Mouse (Mus musculus) midbrain, embryonic 12.5 days (tissue): Measurements from ENCODE around the gene Letmd1. TPM values are rescaled to one million over a fixed set of nuclear protein-coding genes. Genes with fewer than 3 reads are reported as not detected.
"Not testable (repeated sequence)": the region's sequence is repeated elsewhere in the genome, so short reads cannot be mapped to it uniquely, and the experiment has no call there.

Experiments
- ATAC-seq: fragments of 200-750 bp; cut with Nextera tagmentation; 2 replicates; pipeline ENCODE4 v1.8.0; 2017; ENCODE audit warnings: low read depth, moderate TSS enrichment, moderate library complexity; ENCODE audit not compliant: low FRiP score
- H3K27ac ChIP-seq: fragments of 300-500 bp; sonication (generic); replicated peaks from 2 replicates; pipeline ENCODE4 v1.5.1; 2016; ENCODE audit warnings: mild to moderate bottlenecking
- H3K27me3 ChIP-seq: fragments of 300-500 bp; sonication (generic); 2 replicates; pipeline ENCODE4 v1.6.1; 2016; ENCODE audit warnings: mild to moderate bottlenecking
- H3K36me3 ChIP-seq: fragments of 300-500 bp; sonication (generic); 2 replicates; pipeline ENCODE4 v1.6.1; 2016
- H3K4me1 ChIP-seq: fragments of 300-500 bp; sonication (generic); 2 replicates; pipeline ENCODE4 v1.6.1; 2016
- H3K4me2 ChIP-seq: fragments of 300-500 bp; sonication (generic); replicated peaks from 2 replicates; pipeline ENCODE4 v1.6.1; 2016; ENCODE audit warnings: mild to moderate bottlenecking, moderate library complexity
- H3K4me3 ChIP-seq: fragments of 300-500 bp; sonication (generic); 2 replicates; pipeline ENCODE4 v1.5.1; 2016; ENCODE audit warnings: mild to moderate bottlenecking
- H3K9ac ChIP-seq: fragments of 300-500 bp; sonication (generic); replicated peaks from 2 replicates; pipeline ENCODE4 v1.6.1; 2016; ENCODE audit warnings: mild to moderate bottlenecking, moderate library complexity
- H3K9me3 ChIP-seq: fragments of 300-500 bp; sonication (generic); 2 replicates; pipeline ENCODE4 v1.6.1; 2016; ENCODE audit warnings: mild to moderate bottlenecking
- WGBS: fragments of 180-500 bp; shearing (Covaris S2); methylation state at CpG from one replicate; pipeline ENCODE4 v1.1.7; 2016; 5-methylcytosine and 5-hydroxymethylcytosine counted together
- polyA plus RNA-seq: library from polyadenylated mRNA; unstranded; fragments of >200 nt; fragmentation: Nextera tagmentation; extraction: Ambion mirVana; gene quantifications from 2 replicates; pipeline ENCODE4 v1.2.1, GENCODE M21; 2016

Gene Letmd1
- polyA plus RNA-seq: 42.2 and 46.2 TPM in 2 replicates

- Histone ChIP-seq H3K27me3 (no peaks in the 10 kb centered on the region), H3K4me3 (peak within 1 kb of the TSS; percentile 88), H3K9me3 (no peaks in the 10 kb centered on the region), H3K9ac (peak within 1 kb of the TSS; percentile 90), H3K4me1 (peaks cover 21% of the 10 kb centered on the region), H3K36me3 (peaks cover 28% of the 10 kb centered on the region), H3K27ac (peak within 1 kb of the TSS; percentile 84), H3K4me2 (peak within 1 kb of the TSS; percentile 86)
- WGBS: 2% methylated on average over 82 of the region's 84 CpGs
- peak; percentile 95 for ATAC-seq
These were observed at the start of gene Letmd1 for GRCm38 (mm10) chr15:100468295-100469188. TSS of gene Letmd1 (plus strand) at chr15:100469023.

GRCm38 (mm10) chr15:100419311-100419710 lies 49.5 kb upstream of the Letmd1 start:
- Histone ChIP-seq H3K9me3 (no peaks in the 10 kb centered on the region), H3K9ac (no peak overlapping the region), H3K27me3 (peaks cover 12% of the 10 kb centered on the region), H3K4me1 (peaks cover 40% of the 10 kb centered on the region), H3K4me3 (no peak overlapping the region), H3K36me3 (no peaks in the 10 kb centered on the region), H3K4me2 (no peak overlapping the region), H3K27ac (no peak overlapping the region)
- WGBS: 78% methylated on average over 8 of the region's 8 CpGs
- no peak for ATAC-seq

- Histone ChIP-seq H3K36me3 (no peaks in the 10 kb centered on the region), H3K27me3 (peaks cover 20% of the 10 kb centered on the region), H3K9ac (0 out of 2 replicates have a peak overlapping the region, but pooled peaks have one; percentile 1), H3K4me3 (no peak overlapping the region), H3K27ac (no peak overlapping the region), H3K4me2 (no peak overlapping the region), H3K4me1 (peaks cover 40% of the 10 kb centered on the region), H3K9me3 (no peaks in the 10 kb centered on the region)
- ATAC-seq: no peak
- WGBS: 71% methylated on average over 9 of the region's 9 CpGs
These were observed 48.7 kb upstream of the Letmd1 start for GRCm38 (mm10) chr15:100419901-100420745.

GRCm38 (mm10) chr15:100421059-100421757 lies 47.6 kb upstream of the Letmd1 start:
- Histone ChIP-seq H3K27ac (no peak overlapping the region), H3K36me3 (no peaks in the 10 kb centered on the region), H3K4me2 (peak overlapping the region; percentile 92), H3K9ac (no peak overlapping the region; the same call in 1 of the 2 replicates), H3K4me3 (peak overlapping the region; percentile 94; the same call in 1 of the 2 replicates), H3K4me1 (peaks cover 40% of the 10 kb centered on the region), H3K27me3 (peaks cover 30% of the 10 kb centered on the region), H3K9me3 (no peaks in the 10 kb centered on the region)
- ATAC-seq: no peak
- WGBS: 51% methylated on average over 8 of the region's 8 CpGs

- H3K36me3 ChIP-seq, ATAC-seq, H3K9me3 ChIP-seq: not testable (repeated sequence)
- H3K27ac ChIP-seq: peak within 1 kb of the TSS; percentile 63
- H3K4me1 ChIP-seq: peaks cover 40% of the 10 kb centered on the region
- H3K4me3 ChIP-seq: peak within 1 kb of the TSS; percentile 94
- 36% methylated on average over 3 of the region's 3 CpGs for whole genome bisulfite sequencing
- H3K9ac ChIP-seq: peak within 1 kb of the TSS; percentile 92
- peak within 1 kb of the TSS; percentile 92 for H3K4me2 ChIP-seq
- H3K27me3 ChIP-seq: peaks cover 35% of the 10 kb centered on the region
These were observed 47.0 kb upstream of the Letmd1 start, which contains the start of gene Gm5475 for GRCm38 (mm10) chr15:100421758-100422197. TSS of gene Gm5475 (plus strand) at chr15:100422147.

- peak overlapping the region; percentile 92 for H3K9ac ChIP-seq
- no peaks in the 10 kb centered on the region for H3K36me3 ChIP-seq
- under 1% methylated on average over 32 of the region's 44 CpGs for WGBS
- peak overlapping the region; percentile 92 for H3K4me2 ChIP-seq
- H3K4me3 ChIP-seq: peak overlapping the region; percentile 94
- H3K9me3 ChIP-seq: no peaks in the 10 kb centered on the region
- peaks cover 39% of the 10 kb centered on the region for H3K27me3 ChIP-seq
- peaks cover 40% of the 10 kb centered on the region for H3K4me1 ChIP-seq
- H3K27ac ChIP-seq: peak overlapping the region; percentile 63
- ATAC-seq: peak; percentile 62
These were observed 46.3 kb upstream of the Letmd1 start for GRCm38 (mm10) chr15:100422476-100422875.

GRCm38 (mm10) chr15:100422899-100423860 lies 45.6 kb upstream of the Letmd1 start:
- H3K9me3 ChIP-seq: no peaks in the 10 kb centered on the region
- H3K4me3 ChIP-seq: peak overlapping the region; percentile 94
- peak overlapping the region; percentile 92 for H3K9ac ChIP-seq
- no peaks in the 10 kb centered on the region for H3K36me3 ChIP-seq
- whole genome bisulfite sequencing: under 1% methylated on average over 64 of the region's 65 CpGs
- peaks cover 37% of the 10 kb centered on the region for H3K4me1 ChIP-seq
- peak overlapping the region; percentile 63 for H3K27ac ChIP-seq
- ATAC-seq: peak; percentile 98
- H3K27me3 ChIP-seq: peaks cover 43% of the 10 kb centered on the region
- peak overlapping the region; percentile 92 for H3K4me2 ChIP-seq

GRCm38 (mm10) chr15:100423916-100424315 lies 44.9 kb upstream of the Letmd1 start:
- Histone ChIP-seq H3K36me3 (no peaks in the 10 kb centered on the region), H3K27ac (no peak overlapping the region), H3K4me3 (peak overlapping the region; percentile 94), H3K9ac (no peak overlapping the region; the same call in 1 of the 2 replicates), H3K4me2 (peak overlapping the region; percentile 92), H3K27me3 (peaks cover 47% of the 10 kb centered on the region), H3K4me1 (peaks cover 36% of the 10 kb centered on the region), H3K9me3 (no peaks in the 10 kb centered on the region)
- 3% methylated on average over 14 of the region's 14 CpGs for WGBS
- ATAC-seq: no peak

- Histone ChIP-seq H3K4me1 (peaks cover 34% of the 10 kb centered on the region), H3K4me3 (peak within 1 kb of the TSS; percentile 94), H3K27ac (no peak within 1 kb of the TSS), H3K4me2 (peak within 1 kb of the TSS; percentile 92), H3K27me3 (peaks cover 47% of the 10 kb centered on the region), H3K9ac (no peak within 1 kb of the TSS; the same call in 1 of the 2 replicates), H3K9me3 (no peaks in the 10 kb centered on the region), H3K36me3 (no peaks in the 10 kb centered on the region)
- 31% methylated on average over 17 of the region's 17 CpGs for WGBS
- no peak for ATAC-seq
These were observed 44.3 kb upstream of the Letmd1 start, which contains the start of gene Slc11a2 for GRCm38 (mm10) chr15:100424396-100425122. TSS of gene Slc11a2 (minus strand) at chr15:100425072.
